Mouse (Mus musculus) splenic B cell, adult 2 months (primary cell): ENCODE measurements around the gene Numb.

Source experiments
- DNase-seq: peaks from one replicate; pipeline ENCODE4 v3.0.0-alpha.2; 2011; ENCODE audit warnings: low read depth, low spot score
- H3K27me3 ChIP-seq: 2 replicates; pipeline ENCODE4 v1.6.1; 2012; ENCODE audit warnings: mild to moderate bottlenecking, low read length, moderate library complexity, mixed read lengths; ENCODE audit not compliant: control insufficient read depth, poor library complexity, insufficient read depth, severe bottlenecking
- H3K36me3 ChIP-seq: 2 replicates; pipeline ENCODE4 v1.6.1; 2012; ENCODE audit warnings: mild to moderate bottlenecking, low read length, moderate library complexity, mixed read lengths; ENCODE audit not compliant: control insufficient read depth, poor library complexity, insufficient read depth, severe bottlenecking

Gene Numb

DNA sequence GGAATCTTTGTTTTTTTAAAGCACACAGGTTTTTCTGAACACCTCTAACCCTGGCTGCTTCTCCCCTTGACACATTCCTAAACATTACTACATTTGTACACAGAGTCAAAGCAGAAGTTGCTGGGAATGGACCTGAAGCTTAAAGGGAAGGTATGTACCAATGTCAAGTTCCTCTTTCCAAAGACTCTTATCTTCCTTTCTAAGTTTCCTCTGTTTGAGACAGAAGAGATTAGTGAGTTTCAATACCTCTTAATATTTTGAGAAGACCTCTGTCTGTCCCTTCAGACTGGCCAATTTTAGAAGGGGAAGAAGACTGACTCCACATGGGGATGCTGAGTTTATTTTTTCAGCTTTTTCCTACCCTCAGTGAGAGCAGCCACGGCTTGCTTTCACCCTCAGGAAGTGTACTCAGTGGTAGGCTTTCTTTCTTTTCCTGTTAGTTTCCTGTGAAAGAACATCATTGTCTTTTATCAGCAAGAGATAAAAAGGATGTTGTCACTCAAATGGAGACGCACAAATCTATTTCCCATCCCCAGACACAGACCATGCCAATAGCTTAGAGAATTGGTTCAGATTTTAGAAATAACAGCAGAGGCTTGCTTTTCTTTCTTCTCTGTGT, 7.6 kb upstream of the Numb start:
- DNase-seq, result peak; percentile 48

DNA sequence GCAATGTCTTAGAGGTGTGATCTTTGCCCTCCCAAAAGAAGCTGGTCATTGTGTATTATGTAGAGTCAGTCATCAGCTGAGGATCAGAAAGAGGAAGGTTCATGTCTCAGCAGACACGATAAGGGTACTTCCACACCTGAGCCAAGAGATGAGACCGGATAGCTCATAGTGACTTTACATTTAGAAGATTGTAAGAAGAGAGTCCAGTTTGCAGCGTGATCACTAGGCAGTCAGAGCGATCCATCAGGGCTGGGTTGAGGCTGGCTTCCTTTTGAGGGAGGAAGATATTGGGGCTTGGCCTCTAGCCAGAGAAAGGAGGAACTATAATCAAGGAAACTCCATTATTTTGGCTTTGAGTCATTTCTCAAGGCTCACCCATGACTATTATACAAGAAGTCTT, 6.0 kb upstream of the Numb start:
- Histone ChIP-seq H3K27me3 (no peaks in the 10 kb centered on the region; the same call in 1 of the 2 replicates), H3K36me3 (no peaks in the 10 kb centered on the region)
- DNase-seq, result no peak

More for the DNA sequence above, 7.6 kb upstream of the Numb start:
- no peaks in the 10 kb centered on the region for H3K36me3 ChIP-seq
- H3K27me3 ChIP-seq, result no peaks in the 10 kb centered on the region; the same call in 1 of the 2 replicates

DNA sequence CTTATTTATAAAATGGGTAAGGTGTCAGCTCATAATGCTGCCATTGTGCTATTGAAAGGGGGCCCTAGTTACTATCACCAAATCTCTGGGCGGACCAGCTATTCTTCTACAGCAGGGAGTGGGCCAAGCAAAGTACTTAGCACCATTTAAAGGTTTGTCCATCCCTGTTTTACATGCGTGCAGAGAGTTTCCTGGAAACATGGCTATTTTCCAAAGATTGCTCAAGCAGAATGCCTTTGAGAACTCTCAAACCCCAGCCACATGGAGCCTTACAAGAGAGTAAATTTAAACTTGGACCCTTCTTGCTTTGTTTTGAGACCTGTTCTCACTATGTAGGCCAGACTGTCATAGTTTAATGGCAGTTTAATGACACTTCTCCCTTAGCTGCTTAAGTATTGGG, 4.3 kb upstream of the Numb start:
- no peaks in the 10 kb centered on the region for H3K27me3 ChIP-seq
- no peaks in the 10 kb centered on the region for H3K36me3 ChIP-seq

DNA sequence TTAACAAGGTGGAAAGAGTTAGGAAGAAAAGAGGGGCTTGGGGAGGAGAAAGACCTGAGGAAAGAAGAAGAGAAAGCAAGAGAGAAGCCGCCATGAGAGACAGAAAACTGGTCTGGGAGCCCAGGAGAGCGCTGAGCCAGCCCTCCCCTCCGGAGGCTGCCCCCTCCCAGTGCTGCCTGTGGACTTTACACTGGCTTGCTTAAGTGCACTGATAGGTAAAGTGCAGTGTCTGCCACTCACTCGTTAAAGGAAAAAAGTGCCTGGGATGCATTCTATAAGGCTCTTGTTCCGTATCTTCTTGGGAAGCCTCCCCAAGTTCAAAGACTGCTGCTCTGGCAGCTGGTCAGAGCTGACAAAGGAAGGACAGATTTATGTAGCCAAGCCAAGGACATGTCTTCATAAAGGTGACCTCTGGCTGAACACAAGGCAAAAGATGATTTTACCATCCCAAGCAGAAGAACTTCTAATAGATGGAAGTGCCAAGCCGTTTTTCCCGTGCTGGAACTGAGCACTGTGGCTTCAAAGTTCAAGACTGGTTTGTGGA, 3.5 kb upstream of the Numb start:
- no peak for DNase-seq
- Histone ChIP-seq H3K27me3 (no peaks in the 10 kb centered on the region), H3K36me3 (no peaks in the 10 kb centered on the region)

More for the DNA sequence above, 4.3 kb upstream of the Numb start:
- DNase-seq, result no peak

DNA sequence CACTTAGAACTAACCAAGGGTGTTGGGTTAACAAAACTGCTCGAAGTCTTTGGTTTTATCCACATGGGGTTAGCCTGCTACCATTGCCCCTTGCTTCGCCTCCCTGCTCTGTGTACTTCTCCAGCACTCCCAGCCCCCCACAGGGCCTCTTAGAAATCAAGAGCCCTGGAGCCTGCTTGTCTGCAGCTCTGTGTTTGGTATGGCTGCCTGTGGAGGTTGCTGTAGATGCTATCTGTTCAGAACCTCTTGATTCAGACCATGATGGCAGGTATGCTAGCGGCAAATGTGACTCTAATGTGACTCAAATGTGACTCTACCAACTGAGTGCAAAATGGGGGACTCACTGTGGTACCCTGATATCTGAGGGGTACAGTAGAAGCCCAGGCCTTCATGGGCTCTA, 2.6 kb upstream of the Numb start:
- no peak for DNase-seq
- Histone ChIP-seq H3K36me3 (no peaks in the 10 kb centered on the region), H3K27me3 (no peaks in the 10 kb centered on the region)

DNA sequence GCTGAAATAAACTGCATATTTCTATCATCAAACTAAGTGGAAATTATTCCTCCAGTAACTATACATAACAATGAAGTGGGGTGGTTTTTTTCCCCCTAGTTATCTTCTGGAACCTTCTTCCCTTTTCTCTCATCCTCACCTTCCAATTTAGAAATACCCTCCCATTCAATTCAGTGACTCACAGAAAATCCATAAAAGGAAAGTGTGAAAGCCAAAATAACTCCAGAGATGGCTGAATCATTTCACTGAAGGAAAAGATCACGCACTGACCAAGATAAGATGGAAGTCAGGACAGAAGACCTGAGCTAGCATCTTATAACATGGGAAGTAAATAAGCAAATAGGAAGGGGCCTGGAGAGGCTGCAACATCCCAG, 1.7 kb upstream of the Numb start:
- no peaks in the 10 kb centered on the region for H3K27me3 ChIP-seq
- DNase-seq, result no peak
- H3K36me3 ChIP-seq, result no peaks in the 10 kb centered on the region

DNA sequence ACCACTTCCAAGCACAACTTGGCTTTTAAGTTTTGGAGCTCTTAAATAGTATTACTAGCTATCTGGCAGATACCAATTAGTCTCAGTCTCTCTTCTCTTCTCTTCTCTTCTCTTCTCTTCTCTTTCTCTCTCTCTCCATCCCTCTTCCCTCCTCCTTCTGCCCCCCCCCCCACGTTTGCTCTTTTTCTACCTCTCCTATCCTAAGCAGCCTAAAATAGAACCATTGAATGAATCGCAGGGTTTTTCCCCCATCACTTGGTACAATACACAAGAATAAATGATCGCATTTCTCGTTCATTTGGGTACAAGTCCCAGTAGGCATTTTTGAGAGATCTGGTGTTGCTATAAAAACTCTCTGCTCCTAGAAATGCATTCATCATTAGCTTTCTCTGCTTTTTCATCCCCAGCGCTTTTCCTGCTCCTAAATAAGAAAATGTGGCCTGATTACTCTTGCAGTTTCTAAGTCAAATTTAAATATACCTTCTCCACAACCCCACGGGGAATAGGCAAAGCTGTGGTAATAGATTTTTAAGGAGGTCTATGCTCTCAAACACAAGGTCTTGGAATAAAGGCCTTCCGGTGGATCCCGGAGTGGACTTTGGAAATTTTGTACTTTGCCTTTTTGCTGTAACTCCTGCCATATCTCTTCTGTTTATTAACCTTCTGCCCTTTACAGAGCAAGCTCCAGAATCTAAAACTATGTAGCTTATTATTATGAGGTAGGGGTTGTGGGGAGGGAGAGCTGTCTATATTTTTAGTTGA, 1.2 kb upstream of the Numb start:
- no peak for DNase-seq
- no peaks in the 10 kb centered on the region for H3K27me3 ChIP-seq
- no peaks in the 10 kb centered on the region for H3K36me3 ChIP-seq

DNA sequence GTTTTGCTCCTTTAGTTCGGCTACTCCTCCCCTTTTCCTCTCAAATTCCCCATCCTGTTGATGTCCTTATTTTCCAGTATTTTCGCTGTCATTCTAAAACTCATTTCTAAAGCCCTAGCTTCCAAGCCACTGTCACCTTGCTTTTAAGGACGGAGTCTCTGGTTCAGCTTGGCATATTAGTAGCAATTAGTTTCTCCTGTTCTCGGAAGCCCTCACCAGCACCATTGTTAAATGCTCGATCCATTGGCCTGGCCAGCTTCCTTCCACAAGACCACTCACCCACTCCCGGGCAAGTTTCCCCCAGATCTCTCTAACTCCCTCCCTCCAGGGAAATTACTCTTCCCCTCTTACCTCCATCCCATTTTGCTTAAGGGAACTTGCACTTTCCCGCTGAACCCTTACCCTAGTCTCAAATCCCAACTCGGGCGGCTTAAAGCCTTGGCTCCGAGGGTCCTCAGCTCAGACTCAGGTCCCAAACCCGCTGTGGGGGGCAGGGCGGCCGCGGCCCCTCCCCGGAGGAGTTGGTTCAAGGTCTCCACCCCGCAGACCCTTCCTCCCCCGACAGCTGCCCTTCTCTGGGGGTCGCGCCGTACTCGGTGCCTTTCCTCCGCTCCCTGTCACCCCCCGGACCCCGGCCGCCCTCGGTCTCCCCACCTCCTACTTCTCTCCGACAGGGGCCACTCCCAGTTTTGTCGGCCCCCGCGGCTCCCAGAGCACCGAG, 853 bp downstream of the Numb start:
- Histone ChIP-seq H3K27me3 (no peaks in the 10 kb centered on the region), H3K36me3 (no peaks in the 10 kb centered on the region)
- DNase-seq, result no peak

DNA sequence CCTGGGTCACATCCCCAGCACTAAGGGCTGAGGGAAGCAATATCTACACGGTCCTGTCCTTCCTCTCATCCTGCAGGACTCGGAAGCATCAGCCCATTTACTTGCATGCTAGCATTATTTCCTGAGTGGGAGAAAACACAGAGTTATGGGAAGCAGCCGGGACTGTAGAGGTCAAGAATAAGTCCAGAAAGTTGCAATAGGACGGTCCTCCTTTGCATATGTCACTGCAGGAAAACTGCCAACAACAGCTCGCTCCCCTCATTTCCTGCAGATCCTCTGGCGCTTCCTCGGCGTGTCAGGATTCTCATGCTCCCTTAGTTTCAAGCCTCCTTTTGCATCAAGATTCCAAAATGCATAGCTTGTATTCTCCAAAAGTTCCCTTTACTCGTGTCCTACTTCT, 4.8 kb downstream of the Numb start:
- Histone ChIP-seq H3K27me3 (no peaks in the 10 kb centered on the region), H3K36me3 (no peaks in the 10 kb centered on the region)
- no peak for DNase-seq

DNA sequence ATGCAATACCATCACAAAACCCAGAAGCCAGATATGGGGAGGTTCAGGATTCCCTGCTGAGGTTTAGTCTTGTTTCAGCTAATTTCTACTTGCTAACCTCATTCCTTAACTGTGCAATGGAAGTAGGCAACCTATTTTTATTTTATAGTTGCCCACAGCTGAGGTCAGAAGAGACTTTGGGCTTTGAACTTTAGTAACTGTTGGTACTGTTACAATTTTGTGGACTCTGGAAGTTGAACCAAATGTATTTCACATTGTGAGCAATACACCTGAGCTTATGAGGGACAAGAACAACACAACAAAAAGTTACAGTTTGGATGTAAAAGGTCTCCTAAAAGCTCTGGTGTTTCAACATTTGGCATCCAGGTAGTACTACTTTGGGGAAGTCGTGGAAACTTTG, 6.9 kb downstream of the Numb start:
- Histone ChIP-seq H3K27me3 (no peaks in the 10 kb centered on the region), H3K36me3 (no peaks in the 10 kb centered on the region)
- DNase-seq, result no peak

DNA sequence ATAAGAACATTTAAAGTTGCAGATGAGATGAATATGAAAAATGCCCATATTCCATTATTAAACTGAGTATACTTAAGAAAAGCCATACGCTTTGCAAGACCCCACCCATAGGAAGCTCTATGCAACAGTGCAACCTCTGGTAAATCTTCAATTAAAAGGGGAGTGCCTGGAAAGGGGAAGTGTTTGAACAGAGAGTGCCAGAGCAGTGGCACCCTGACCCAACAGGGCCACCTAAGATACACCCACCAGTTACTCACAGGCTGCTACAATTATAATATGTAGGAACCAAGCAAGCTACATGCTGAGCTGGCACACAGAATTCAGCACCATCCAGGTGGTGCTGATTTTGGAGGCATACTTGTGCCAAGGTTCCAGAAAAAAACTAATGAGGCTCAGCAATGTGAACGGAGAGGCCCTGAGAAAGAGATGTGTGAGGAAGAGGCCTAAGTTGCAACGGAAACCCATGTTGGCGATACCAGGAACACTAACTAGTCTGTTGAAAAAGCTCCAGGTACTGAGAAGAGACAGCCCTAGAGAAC, 7.5 kb downstream of the Numb start:
- Histone ChIP-seq H3K36me3 (no peaks in the 10 kb centered on the region), H3K27me3 (no peaks in the 10 kb centered on the region)
- DNase-seq, result no peak

DNA sequence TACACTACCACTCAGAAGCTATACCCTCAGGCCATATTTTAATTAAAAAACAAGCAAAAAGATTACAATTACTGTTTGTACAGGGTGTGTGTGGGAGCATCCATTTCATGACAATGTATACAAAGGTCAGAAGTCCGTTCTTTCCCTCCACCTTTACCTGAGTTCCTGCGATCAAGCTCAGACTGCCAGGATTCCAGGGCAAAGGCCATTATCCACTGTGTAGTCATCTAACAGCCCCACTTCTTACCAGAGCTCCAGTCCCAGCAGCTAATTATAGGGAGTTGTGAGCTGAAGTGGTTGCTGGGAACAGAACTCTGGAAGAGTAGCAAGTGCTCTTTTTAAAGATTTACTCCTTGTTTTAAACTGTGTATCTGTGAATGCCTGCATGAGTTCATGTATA, 11.3 kb downstream of the Numb start:
- DNase-seq, result no peak
- Histone ChIP-seq H3K27me3 (no peaks in the 10 kb centered on the region), H3K36me3 (no peaks in the 10 kb centered on the region)

DNA sequence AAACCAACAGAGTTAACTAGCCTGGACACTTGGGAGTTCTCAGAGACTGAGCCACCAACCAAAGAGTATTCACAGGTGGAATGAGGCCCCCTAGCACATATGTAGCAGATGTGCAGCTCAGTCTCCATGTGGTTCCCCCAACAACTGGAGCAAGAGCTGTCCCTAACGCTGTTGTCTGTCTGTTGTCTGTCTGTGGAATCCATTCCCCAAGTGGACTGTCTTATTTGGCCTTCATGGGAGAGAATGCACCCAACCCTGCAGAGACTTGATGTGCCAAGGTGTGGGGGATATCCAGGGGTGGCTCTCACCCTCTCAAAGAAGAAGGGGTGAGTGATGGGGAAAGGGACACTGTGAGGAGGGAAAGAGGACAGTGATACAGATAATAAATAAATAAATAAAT, 28.8 kb downstream of the Numb start:
- Histone ChIP-seq H3K36me3 (no peaks in the 10 kb centered on the region), H3K27me3 (no peaks in the 10 kb centered on the region)
- no peak for DNase-seq

DNA sequence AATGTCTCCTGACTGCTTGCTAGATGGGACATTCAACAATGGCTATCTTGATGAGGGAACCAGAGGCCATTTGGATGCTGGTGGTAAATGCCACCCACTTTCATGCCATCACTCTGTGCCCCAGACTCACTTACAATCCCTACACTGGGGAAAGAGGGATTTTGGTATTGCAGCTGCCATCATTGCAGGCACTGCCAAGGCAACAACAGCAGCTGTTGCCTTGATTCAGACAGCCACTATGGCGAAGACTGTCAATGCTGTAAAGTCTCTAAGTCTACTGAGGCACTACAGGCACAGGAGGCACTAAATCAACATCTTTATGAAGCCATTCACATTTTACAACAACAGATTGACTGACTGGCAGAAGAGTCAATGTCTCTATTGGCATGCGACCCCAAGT, 30.5 kb downstream of the Numb start:
- no peaks in the 10 kb centered on the region for H3K27me3 ChIP-seq

DNA sequence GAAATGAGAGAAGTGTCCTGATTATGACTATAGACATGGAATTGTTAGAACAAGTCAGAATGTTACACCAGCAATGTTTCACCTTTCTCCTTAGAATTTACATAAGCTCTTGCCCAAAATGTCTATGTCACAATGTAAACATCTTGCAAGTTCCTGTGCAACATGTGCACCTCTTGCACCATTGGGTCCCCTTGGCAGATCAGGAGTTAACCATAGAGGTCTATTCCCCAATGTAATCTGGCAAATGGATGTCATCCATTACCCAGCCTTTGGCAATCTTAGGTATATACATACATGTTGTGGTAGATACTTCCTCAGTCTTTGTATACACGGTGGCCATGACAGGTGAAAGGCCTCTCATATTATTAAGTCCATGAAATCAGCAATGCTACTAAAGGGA, 32.6 kb downstream of the Numb start:
- H3K27me3 ChIP-seq, result no peaks in the 10 kb centered on the region
- DNase-seq, result no peak
- no peaks in the 10 kb centered on the region for H3K36me3 ChIP-seq

More for the DNA sequence above, 30.5 kb downstream of the Numb start:
- no peak for DNase-seq
- H3K36me3 ChIP-seq, result no peaks in the 10 kb centered on the region
